Mouse (Mus musculus): ENCODE measurements around the gene Rars. TPM values are rescaled to one million over a fixed set of nuclear protein-coding genes. Genes with fewer than 3 reads are reported as not detected.
A peak's percentile ranks its signal among the peaks of the same experiment; 100 is the strongest.

The Rars gene
- polyA plus RNA-seq, 1 experiment from 2014 or later: 106 TPM

GRCm38 (mm10) chr11:35784002-35784401, 50.3 kb downstream of the Rars start:
- peaks cover 20% of the 10 kb centered on the region for H3K36me3 ChIP-seq (ENCODE audit: control insufficient read depth, insufficient read depth, low read length)
- H3K27ac ChIP-seq (ENCODE audit: low read depth, low read length): no peak overlapping the region
- H3K4me2 ChIP-seq (replicated peaks; ENCODE audit: low read depth, low read length): no peak overlapping the region
- no peaks in the 10 kb centered on the region for H3K4me1 ChIP-seq (replicated peaks; ENCODE audit: control insufficient read depth, insufficient read depth, low read length)
- H3K4me3 ChIP-seq (ENCODE audit: low read depth, low read length): no peak overlapping the region
- no peak for ATAC-seq (ENCODE audit: low FRiP score)
- H3K9me3 ChIP-seq (ENCODE audit: control insufficient read depth, low read length): no peaks in the 10 kb centered on the region
- WGBS: 89% methylated on average over 3 of the region's 3 CpGs
- no peak overlapping the region for H3K9ac ChIP-seq (ENCODE audit: low read depth, low read length)
- no peak for DNase-seq (ENCODE audit: low spot score)
- H3K27me3 ChIP-seq (ENCODE audit: control insufficient read depth, insufficient read depth, low read length): no peaks in the 10 kb centered on the region

GRCm38 (mm10) chr11:35783038-35783437, 51.3 kb downstream of the Rars start:
- H3K9ac ChIP-seq (ENCODE audit: low read depth, low read length): no peak overlapping the region
- no peaks in the 10 kb centered on the region for H3K27me3 ChIP-seq (ENCODE audit: control insufficient read depth, insufficient read depth, low read length)
- no peak for ATAC-seq (ENCODE audit: low FRiP score)
- WGBS: 92% methylated on average over 5 of the region's 5 CpGs
- no peaks in the 10 kb centered on the region for H3K9me3 ChIP-seq (ENCODE audit: control insufficient read depth, low read length)
- peaks cover 26% of the 10 kb centered on the region for H3K36me3 ChIP-seq (ENCODE audit: control insufficient read depth, insufficient read depth, low read length)
- no peak overlapping the region for H3K4me3 ChIP-seq (ENCODE audit: low read depth, low read length)
- no peak overlapping the region for H3K4me2 ChIP-seq (replicated peaks; ENCODE audit: low read depth, low read length)
- H3K4me1 ChIP-seq (replicated peaks; ENCODE audit: control insufficient read depth, insufficient read depth, low read length): no peaks in the 10 kb centered on the region
- no peak for DNase-seq (ENCODE audit: low spot score)
- no peak overlapping the region for H3K27ac ChIP-seq (ENCODE audit: low read depth, low read length)

GRCm38 (mm10) chr11:35782444-35782843, 51.9 kb downstream of the Rars start:
- peaks cover 26% of the 10 kb centered on the region for H3K36me3 ChIP-seq (ENCODE audit: control insufficient read depth, insufficient read depth, low read length)
- no peaks in the 10 kb centered on the region for H3K27me3 ChIP-seq (ENCODE audit: control insufficient read depth, insufficient read depth, low read length)
- WGBS: 98% methylated on average over 3 of the region's 3 CpGs
- no peaks in the 10 kb centered on the region for H3K4me1 ChIP-seq (replicated peaks; ENCODE audit: control insufficient read depth, insufficient read depth, low read length)
- no peaks in the 10 kb centered on the region for H3K9me3 ChIP-seq (ENCODE audit: control insufficient read depth, low read length)
- no peak overlapping the region for H3K9ac ChIP-seq (ENCODE audit: low read depth, low read length)
- DNase-seq (ENCODE audit: low spot score) (no peak), ATAC-seq (ENCODE audit: low FRiP score) (no peak)
- H3K4me3 ChIP-seq (ENCODE audit: low read depth, low read length): no peak overlapping the region
- no peak overlapping the region for H3K27ac ChIP-seq (ENCODE audit: low read depth, low read length)
- H3K4me2 ChIP-seq (replicated peaks; ENCODE audit: low read depth, low read length): no peak overlapping the region

GRCm38 (mm10) chr11:35780336-35780735, 54.0 kb downstream of the Rars start:
- no peaks in the 10 kb centered on the region for H3K9me3 ChIP-seq (ENCODE audit: control insufficient read depth, low read length)
- no peak for DNase-seq (ENCODE audit: low spot score)
- no peak for ATAC-seq (ENCODE audit: low FRiP score)
- peaks cover 31% of the 10 kb centered on the region for H3K36me3 ChIP-seq (ENCODE audit: control insufficient read depth, insufficient read depth, low read length)
- no peak overlapping the region for H3K27ac ChIP-seq (ENCODE audit: low read depth, low read length)
- H3K27me3 ChIP-seq (ENCODE audit: control insufficient read depth, insufficient read depth, low read length): no peaks in the 10 kb centered on the region
- no peak overlapping the region for H3K9ac ChIP-seq (ENCODE audit: low read depth, low read length)
- WGBS: 92% methylated on average over 3 of the region's 3 CpGs
- H3K4me3 ChIP-seq (ENCODE audit: low read depth, low read length): no peak overlapping the region
- H3K4me1 ChIP-seq (replicated peaks; ENCODE audit: control insufficient read depth, insufficient read depth, low read length): no peaks in the 10 kb centered on the region
- no peak overlapping the region for H3K4me2 ChIP-seq (replicated peaks; ENCODE audit: low read depth, low read length)

GRCm38 (mm10) chr11:35776452-35776851, 57.9 kb downstream of the Rars start:
- no peak overlapping the region for H3K27ac ChIP-seq (ENCODE audit: low read depth, low read length)
- no peaks in the 10 kb centered on the region for H3K27me3 ChIP-seq (ENCODE audit: control insufficient read depth, insufficient read depth, low read length)
- H3K4me1 ChIP-seq (replicated peaks; ENCODE audit: control insufficient read depth, insufficient read depth, low read length): no peaks in the 10 kb centered on the region
- H3K9ac ChIP-seq (ENCODE audit: low read depth, low read length): no peak overlapping the region
- ATAC-seq (ENCODE audit: low FRiP score): no peak
- 95% methylated on average over 3 of the region's 3 CpGs for WGBS
- H3K9me3 ChIP-seq (ENCODE audit: control insufficient read depth, low read length): no peaks in the 10 kb centered on the region
- H3K4me3 ChIP-seq (ENCODE audit: low read depth, low read length): no peak overlapping the region
- no peak overlapping the region for H3K4me2 ChIP-seq (replicated peaks; ENCODE audit: low read depth, low read length)
- DNase-seq (ENCODE audit: low spot score): no peak
- H3K36me3 ChIP-seq (ENCODE audit: control insufficient read depth, insufficient read depth, low read length): peaks cover 11% of the 10 kb centered on the region; the same call in 1 of the 2 replicates

GRCm38 (mm10) chr11:35775606-35776005, 58.7 kb downstream of the Rars start:
- Histone ChIP-seq H3K4me3 (ENCODE audit: low read depth, low read length) (no peak overlapping the region), H3K4me1 (replicated peaks; ENCODE audit: control insufficient read depth, insufficient read depth, low read length) (no peaks in the 10 kb centered on the region), H3K27me3 (ENCODE audit: control insufficient read depth, insufficient read depth, low read length) (no peaks in the 10 kb centered on the region), H3K27ac (ENCODE audit: low read depth, low read length) (no peak overlapping the region), H3K9me3 (ENCODE audit: control insufficient read depth, low read length) (no peaks in the 10 kb centered on the region), H3K4me2 (replicated peaks; ENCODE audit: low read depth, low read length) (no peak overlapping the region), H3K9ac (ENCODE audit: low read depth, low read length) (no peak overlapping the region), H3K36me3 (ENCODE audit: control insufficient read depth, insufficient read depth, low read length) (0 out of 2 replicates have a peak, but pooled peaks cover 11% of the 10 kb centered on the region)
- ATAC-seq (ENCODE audit: low FRiP score): no peak
- 98% methylated on average over 3 of the region's 3 CpGs for WGBS
- no peak for DNase-seq (ENCODE audit: low spot score)

- WGBS: 74% methylated on average over 9 of the region's 9 CpGs
- Histone ChIP-seq H3K36me3 (ENCODE audit: control insufficient read depth, insufficient read depth, low read length) (no peaks in the 10 kb centered on the region), H3K27ac (ENCODE audit: low read depth, low read length) (no peak overlapping the region), H3K27me3 (ENCODE audit: control insufficient read depth, insufficient read depth, low read length) (no peaks in the 10 kb centered on the region), H3K9me3 (ENCODE audit: control insufficient read depth, low read length) (no peaks in the 10 kb centered on the region), H3K4me2 (replicated peaks; ENCODE audit: low read depth, low read length) (peak overlapping the region; percentile 54), H3K9ac (ENCODE audit: low read depth, low read length) (peak overlapping the region; percentile 98; the same call in 1 of the 2 replicates), H3K4me1 (replicated peaks; ENCODE audit: control insufficient read depth, insufficient read depth, low read length) (no peaks in the 10 kb centered on the region), H3K4me3 (ENCODE audit: low read depth, low read length) (peak overlapping the region; percentile 85)
- DNase-seq (ENCODE audit: low spot score) (no peak), ATAC-seq (ENCODE audit: low FRiP score) (no peak)
Measured at GRCm38 (mm10) chr11:35770741-35771504, 63.4 kb downstream of the Rars start.

GRCm38 (mm10) chr11:35769746-35770437, 64.4 kb downstream of the Rars start:
- peak overlapping the region; percentile 85 for H3K4me3 ChIP-seq (ENCODE audit: low read depth, low read length)
- peak overlapping the region; percentile 94 for H3K27ac ChIP-seq (ENCODE audit: low read depth, low read length)
- ATAC-seq (ENCODE audit: low FRiP score): peak; percentile 90
- H3K27me3 ChIP-seq (ENCODE audit: control insufficient read depth, insufficient read depth, low read length): no peaks in the 10 kb centered on the region
- no peaks in the 10 kb centered on the region for H3K36me3 ChIP-seq (ENCODE audit: control insufficient read depth, insufficient read depth, low read length)
- H3K4me2 ChIP-seq (replicated peaks; ENCODE audit: low read depth, low read length): peak overlapping the region; percentile 54
- peak; percentile 75 for DNase-seq (ENCODE audit: low spot score)
- peak overlapping the region; percentile 98 for H3K9ac ChIP-seq (ENCODE audit: low read depth, low read length)
- H3K9me3 ChIP-seq (ENCODE audit: control insufficient read depth, low read length): no peaks in the 10 kb centered on the region
- WGBS: under 1% methylated on average over 33 of the region's 41 CpGs
- no peaks in the 10 kb centered on the region for H3K4me1 ChIP-seq (replicated peaks; ENCODE audit: control insufficient read depth, insufficient read depth, low read length)

Data from hindbrain, embryonic 11.5 days (tissue).